ENCODE assay signal across 35 mouse cellular contexts in the genomic region with DNA sequence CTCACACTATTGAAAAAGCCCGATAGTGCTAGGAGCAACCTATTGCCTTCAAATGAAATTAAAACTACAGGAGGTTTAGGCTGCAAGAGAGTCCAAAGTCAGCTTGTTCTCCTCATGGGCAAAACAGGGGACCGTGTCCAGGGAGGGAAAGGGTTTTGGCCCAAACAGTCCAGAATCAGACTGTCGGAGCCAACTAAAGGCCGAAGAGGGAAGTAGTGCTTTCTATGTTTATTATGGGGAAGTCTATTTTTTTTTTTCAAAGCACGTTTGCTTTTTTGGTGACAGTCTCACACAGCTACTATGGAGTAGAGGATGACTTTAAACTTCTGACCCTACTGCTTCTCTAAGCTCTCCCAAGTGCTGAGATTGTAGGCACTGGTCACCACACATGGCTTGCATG. TPM values are rescaled to one million over a fixed set of nuclear protein-coding genes. Genes with fewer than 3 reads are reported as not detected.
DNase-seq lines count a peak whose midpoint lies in the region; ATAC-seq lines count a peak whose summit lies in the region.
"Had no signal": no experiment of that assay in that cellular context is flagged by ENCODE, and none has a peak within 500 bp of the region (broad histone marks: within the 10 kb centered on the region; RNA-seq: fewer than 3 reads in every experiment).

No protein-coding gene starts in this region.

- peak; percentile 15 for DNase-seq in 416B (ENCODE audit: low read depth)
- peak; percentile 59 for DNase-seq in A20 (ENCODE audit: low read depth, low spot score)
- DNase-seq in ovary, postnatal 36 days (ENCODE audit: low spot score) = no peak
- no peak for DNase-seq in adrenal gland, adult 2 months
- DNase-seq: adrenal gland, adult 8-10 months; cerebellum, adult 18-20 months; cerebellum, postnatal 14 days; gastrocnemius, postnatal 14 days; heart, adult 2 months; heart, postnatal 36 days; kidney, adult 18-20 months; lung, adult 18-20 months; lung, postnatal 4 days; right cerebral cortex, postnatal 4 days; thymus, adult 18-20 months; thymus, postnatal 36 days had no signal

- no peaks in the 10 kb centered on the region for H3K9me3 ChIP-seq in liver, embryonic 16.5 days (replicated peaks; ENCODE audit: control insufficient read depth, low read length)
- H3K9me3 ChIP-seq: embryonic facial prominence, embryonic 12.5 days; heart, embryonic 15.5 days; limb, embryonic 10.5 days; midbrain, embryonic 15.5 days; neural tube, embryonic 13.5 days; stomach, embryonic 15.5 days had no signal

- 60% methylated on average over 5 of the region's 5 CpGs for WGBS in liver, embryonic 16.5 days (ENCODE audit: insufficient replicate concordance)

- peaks cover 26% of the 10 kb centered on the region for H3K36me3 ChIP-seq in liver, embryonic 16.5 days (ENCODE audit: control insufficient read depth, insufficient read depth)
- H3K36me3 ChIP-seq: embryonic facial prominence, embryonic 12.5 days; heart, embryonic 15.5 days; midbrain, embryonic 15.5 days; neural tube, embryonic 13.5 days; stomach, embryonic 15.5 days had no signal

- no peaks in the 10 kb centered on the region for H3K27me3 ChIP-seq in liver, embryonic 16.5 days (ENCODE audit: control insufficient read depth, insufficient read depth, low read depth, low read length)
- H3K27me3 ChIP-seq: heart, embryonic 15.5 days; stomach, embryonic 15.5 days had no signal

- peak; percentile 28 for ATAC-seq in granulocyte monocyte progenitor cell, adult 5-6 weeks (replicated peaks; ENCODE audit: poor library complexity, severe bottlenecking)
- no peak for ATAC-seq in liver, embryonic 16.5 days (ENCODE audit: low read depth)
- ATAC-seq in frontal cortex, adult (ENCODE audit: low TSS enrichment) = no peak
- ATAC-seq: CD4-positive, CD25-positive, alpha-beta regulatory T cell, adult 4 months; forebrain, embryonic 14.5 days; inflammation-experienced regulatory T-cells, adult 6 months; midbrain, embryonic 15.5 days; Patski had no signal

- no peak overlapping the region for H3K4me2 ChIP-seq in liver, embryonic 16.5 days (ENCODE audit: low read depth, low read length)
- H3K4me2 ChIP-seq: embryonic facial prominence, embryonic 12.5 days; heart, embryonic 15.5 days; hindbrain, embryonic 14.5 days; midbrain, embryonic 15.5 days; neural tube, embryonic 13.5 days; stomach, embryonic 15.5 days had no signal

- peaks cover 53% of the 10 kb centered on the region for H3K4me1 ChIP-seq in liver, embryonic 16.5 days (ENCODE audit: control insufficient read depth, low read depth, low read length)
- H3K4me1 ChIP-seq: stomach, embryonic 15.5 days had no signal

- no peak overlapping the region for H3K4me3 ChIP-seq in liver, embryonic 16.5 days (ENCODE audit: low read depth, low read length)
- H3K4me3 ChIP-seq: embryonic facial prominence, embryonic 12.5 days; heart, adult 2 months; heart, embryonic 15.5 days; limb, embryonic 10.5 days; midbrain, embryonic 15.5 days; neural tube, embryonic 13.5 days; stomach, embryonic 15.5 days had no signal

- no peak overlapping the region for H3K9ac ChIP-seq in liver, embryonic 16.5 days (ENCODE audit: low read depth, low read length)
- H3K9ac ChIP-seq: embryonic facial prominence, embryonic 12.5 days; heart, embryonic 15.5 days; hindbrain, embryonic 14.5 days; midbrain, embryonic 15.5 days; neural tube, embryonic 13.5 days; stomach, embryonic 15.5 days had no signal

- H3K27ac ChIP-seq in liver, embryonic 16.5 days (ENCODE audit: low read length) = peak overlapping the region; percentile 45; the same call in 1 of the 2 replicates
- H3K27ac ChIP-seq: embryonic facial prominence, embryonic 12.5 days; heart, adult 2 months; heart, embryonic 15.5 days; hindbrain, embryonic 14.5 days; kidney, postnatal 0 days; limb, embryonic 10.5 days; midbrain, embryonic 15.5 days; neural tube, embryonic 13.5 days; stomach, embryonic 15.5 days had no signal

RNA-seq across cellular contexts. Expression of gene Arsg, which starts 5.0 kb away (rescaled TPM):
- 1.4 and 2.1 TPM in 2 replicates for total RNA-seq in granulocyte monocyte progenitor cell, adult 5-6 weeks (2014; fragmentation: Nextera tagmentation)
- 1.5 and 1.6 TPM in 2 replicates for total RNA-seq in granulocyte monocyte progenitor cell, adult 5-6 weeks (2017)
- 3.2 and 3.8 TPM in 2 replicates for polyA plus RNA-seq in liver, embryonic 16.5 days (2015; fragmentation: Nextera tagmentation; extraction: Ambion mirVana)
- 1 to 10 TPM; 5.4 TPM for total RNA-seq in adrenal gland, adult 2 months (2021)
- polyA plus RNA-seq in adrenal gland, adult 2 months (2012; rRNA removed) = 4.5 and 4.8 TPM in 2 replicates

RNA-seq across cellular contexts. Expression of gene Slc16a6, which starts 5.3 kb away (rescaled TPM):
- total RNA-seq in granulocyte monocyte progenitor cell, adult 5-6 weeks (2014; fragmentation: Nextera tagmentation) = 41.4 and 42.6 TPM in 2 replicates
- total RNA-seq in granulocyte monocyte progenitor cell, adult 5-6 weeks (2017) = 14.9 and 16.6 TPM in 2 replicates
- polyA plus RNA-seq in liver, embryonic 16.5 days (2015; fragmentation: Nextera tagmentation; extraction: Ambion mirVana) = 32.0 and 33.4 TPM in 2 replicates
- total RNA-seq in adrenal gland, adult 2 months (2021) = under 1 TPM; 0.66 to 0.78 TPM
- polyA plus RNA-seq in adrenal gland, adult 2 months (2012; rRNA removed) = 0.33 and 0.45 TPM in 2 replicates

RNA-seq across cellular contexts. Expression of gene Amz2, which starts 42.4 kb away (rescaled TPM):
- 38.0 and 41.1 TPM in 2 replicates for total RNA-seq in granulocyte monocyte progenitor cell, adult 5-6 weeks (2014; fragmentation: Nextera tagmentation)
- total RNA-seq in granulocyte monocyte progenitor cell, adult 5-6 weeks (2017) = 37.5 and 49.5 TPM in 2 replicates
- 10.1 and 11.4 TPM in 2 replicates for polyA plus RNA-seq in liver, embryonic 16.5 days (2015; fragmentation: Nextera tagmentation; extraction: Ambion mirVana)
- 10 to 100 TPM; 41.8 to 43.2 TPM for total RNA-seq in adrenal gland, adult 2 months (2021)
- 13.1 and 17.4 TPM in 2 replicates for polyA plus RNA-seq in adrenal gland, adult 2 months (2012; rRNA removed)

RNA-seq across cellular contexts. Expression of gene 9930022D16Rik, which starts 54.4 kb away (rescaled TPM):
- not detected in 2 replicates for total RNA-seq in granulocyte monocyte progenitor cell, adult 5-6 weeks (2014; fragmentation: Nextera tagmentation)
- not detected in 2 replicates for total RNA-seq in granulocyte monocyte progenitor cell, adult 5-6 weeks (2017)
- polyA plus RNA-seq in liver, embryonic 16.5 days (2015; fragmentation: Nextera tagmentation; extraction: Ambion mirVana) = not detected in 2 replicates
- total RNA-seq in adrenal gland, adult 2 months (2021) = not detected
- not detected in 2 replicates for polyA plus RNA-seq in adrenal gland, adult 2 months (2012; rRNA removed)
- total RNA-seq: adrenal gland, adult 8-10 months; ES-E14; gastrocnemius, postnatal 14 days; heart, adult 2 months; heart, postnatal 36 days; layer of hippocampus, adult 18-20 months; layer of hippocampus, postnatal 14 days; left cerebral cortex, adult 8-10 months had no signal
- polyA plus RNA-seq: embryonic facial prominence, embryonic 12.5 days; forebrain, embryonic 14.5 days; heart, adult 2 months; heart, embryonic 15.5 days; hindbrain, embryonic 14.5 days; limb, embryonic 10.5 days; midbrain, embryonic 15.5 days; neural tube, embryonic 13.5 days; Patski; stomach, embryonic 15.5 days had no signal

Comparison
In these comparisons a context has a peak if more than half of its experiments do, and no peak if none do; other contexts are left out.
1. DNase-seq: peak in 416B (single experiment) and A20 (single experiment); none in ovary, postnatal 36 days (single experiment) and adrenal gland, adult 2 months (single experiment).
2. RNA of gene Slc16a6, which starts 5.3 kb away (total RNA-seq): 14.9 to 42.6 TPM in granulocyte monocyte progenitor cell, adult 5-6 weeks; 0.66 to 0.78 TPM in adrenal gland, adult 2 months; every median in the first group is over 4 times any median in the second.